Mouse (Mus musculus): ENCODE data around the gene Grm8.

Gene Grm8

DNA sequence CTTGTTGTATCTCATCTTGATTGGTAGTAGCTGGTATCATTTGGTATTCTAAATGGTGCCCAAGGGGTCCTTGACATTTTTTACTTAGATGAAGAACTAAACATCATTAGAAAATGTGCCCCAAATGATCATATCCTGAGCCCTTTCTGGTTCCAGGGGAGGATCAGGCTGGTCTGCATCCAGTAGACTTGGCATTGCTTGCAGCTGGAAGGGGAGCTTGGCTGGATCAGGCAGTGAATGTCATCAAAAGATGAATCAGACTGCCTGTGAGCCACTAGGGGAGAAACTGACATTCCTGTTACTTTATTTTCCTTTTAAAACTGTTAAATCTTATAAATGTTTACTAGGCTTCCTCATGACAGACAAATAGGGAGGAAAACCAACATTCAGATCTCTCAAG, 894.6 kb downstream of the Grm8 start:
- DNase-seq (ENCODE audit: low read depth, low spot score), result no peak

DNA sequence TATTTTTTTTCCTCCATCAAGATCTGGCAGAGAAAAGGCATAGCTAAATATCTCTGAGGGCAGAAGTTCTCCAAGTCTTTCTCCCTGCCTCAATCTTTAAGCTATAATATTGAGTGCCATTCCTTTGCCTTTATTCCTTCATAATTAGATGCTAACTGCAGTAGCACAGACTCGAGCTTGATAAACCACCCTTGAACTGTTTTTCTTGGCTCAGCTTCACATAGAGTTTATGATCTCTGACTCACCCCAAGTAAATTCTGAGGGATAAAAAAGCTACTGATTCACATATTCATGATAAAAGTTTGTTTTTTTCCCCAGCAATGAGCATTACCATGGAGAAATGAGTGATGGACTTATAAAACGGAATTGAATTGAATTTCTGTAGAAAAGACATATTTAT, 895.0 kb downstream of the Grm8 start:
- DNase-seq (ENCODE audit: low read depth, low spot score), result no peak

Data from retina, postnatal 7 days (tissue).